Mouse (Mus musculus) kidney, embryonic 16.5 days (tissue): Measurements from ENCODE around the gene G3bp2. TPM values are rescaled to one million over a fixed set of nuclear protein-coding genes. Genes with fewer than 3 reads are reported as not detected.

Experiments used
- ATAC-seq: fragments of 200-750 bp; cut with Nextera tagmentation; 2 replicates; pipeline ENCODE4 v1.8.0; 2017; ENCODE audit warnings: moderate TSS enrichment; ENCODE audit not compliant: low FRiP score, low TSS enrichment
- H3K27ac ChIP-seq: fragments of 300-500 bp; sonication (generic); 2 replicates; pipeline ENCODE4 v1.5.1; 2014; ENCODE audit warnings: low read length
- H3K27me3 ChIP-seq: fragments of 300-500 bp; sonication (generic); 2 replicates; pipeline ENCODE4 v1.6.1; 2014; ENCODE audit warnings: low read length, control low read depth, mixed read lengths; ENCODE audit not compliant: insufficient read depth
- H3K36me3 ChIP-seq: fragments of 300-500 bp; sonication (generic); 2 replicates; pipeline ENCODE4 v1.6.1; 2014; ENCODE audit warnings: low read length, control low read depth, mixed read lengths; ENCODE audit not compliant: insufficient read depth
- H3K4me1 ChIP-seq: fragments of 300-500 bp; sonication (generic); 2 replicates; pipeline ENCODE4 v1.6.1; 2014; ENCODE audit warnings: low read length, control low read depth, mixed read lengths; ENCODE audit not compliant: insufficient read depth
- H3K4me2 ChIP-seq: fragments of 300-500 bp; sonication (generic); replicated peaks from 2 replicates; pipeline ENCODE4 v1.6.1; 2014; ENCODE audit warnings: low read depth, low read length
- H3K4me3 ChIP-seq: fragments of 300-500 bp; sonication (generic); 2 replicates; pipeline ENCODE4 v1.5.1; 2014; ENCODE audit warnings: mild to moderate bottlenecking, low read length
- H3K9ac ChIP-seq: fragments of 300-500 bp; sonication (generic); replicated peaks from 2 replicates; pipeline ENCODE4 v1.6.1; 2014; ENCODE audit warnings: low read length
- H3K9me3 ChIP-seq: fragments of 300-500 bp; sonication (generic); 2 replicates; pipeline ENCODE4 v1.6.1; 2016; ENCODE audit warnings: low read length, control low read depth
- WGBS: fragments of 180-500 bp; shearing (Covaris S2); extraction: QIAGEN DNeasy Blood & Tissue Kit; methylation state at CpG from one replicate; pipeline ENCODE4 v1.1.7; 2014; 5-methylcytosine and 5-hydroxymethylcytosine counted together
- polyA plus RNA-seq: library from polyadenylated mRNA; unstranded; fragments of >200 nt; fragmentation: Nextera tagmentation; extraction: Ambion mirVana; gene quantifications from 2 replicates; pipeline ENCODE4 v1.2.1, GENCODE M21; 2015

Gene G3bp2
- polyA plus RNA-seq, 1 experiment from 2014 or later = 155 TPM

DNA sequence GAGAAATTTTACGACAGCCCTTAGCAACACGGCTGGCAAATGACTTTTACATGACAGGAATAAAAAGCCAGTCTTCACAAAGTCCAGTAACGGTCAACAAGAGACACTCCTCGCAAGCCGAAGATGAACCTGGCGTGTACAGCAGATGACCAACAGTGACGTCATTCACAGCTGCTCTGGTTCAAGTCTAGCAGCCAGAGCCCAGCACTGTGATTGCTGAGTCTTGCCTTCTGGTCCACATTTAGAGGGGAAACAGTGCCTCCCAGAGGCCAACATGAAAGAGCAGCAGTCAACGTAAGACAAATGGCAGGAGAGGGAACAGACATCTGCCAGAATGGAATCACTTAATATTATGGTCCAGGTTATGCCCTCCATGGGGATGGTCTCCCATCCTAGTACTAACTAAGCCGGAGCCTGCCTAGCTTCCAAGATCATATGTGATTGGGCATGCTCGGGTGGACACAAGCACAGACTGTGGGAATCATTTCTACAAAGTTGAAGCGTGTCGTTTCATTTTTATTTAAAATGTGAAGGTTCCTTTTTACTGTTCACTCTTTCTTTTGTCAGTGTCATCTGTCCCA is 34.4 kb upstream of the G3bp2 start:
- Histone ChIP-seq H3K4me3 (no peak overlapping the region), H3K4me2 (no peak overlapping the region), H3K9ac (no peak overlapping the region), H3K27ac (no peak overlapping the region), H3K4me1 (no peaks in the 10 kb centered on the region), H3K9me3 (no peaks in the 10 kb centered on the region), H3K27me3 (no peaks in the 10 kb centered on the region), H3K36me3 (no peaks in the 10 kb centered on the region)
- peak; percentile 63 for ATAC-seq
- 49% methylated on average over 12 of the region's 12 CpGs for WGBS

DNA sequence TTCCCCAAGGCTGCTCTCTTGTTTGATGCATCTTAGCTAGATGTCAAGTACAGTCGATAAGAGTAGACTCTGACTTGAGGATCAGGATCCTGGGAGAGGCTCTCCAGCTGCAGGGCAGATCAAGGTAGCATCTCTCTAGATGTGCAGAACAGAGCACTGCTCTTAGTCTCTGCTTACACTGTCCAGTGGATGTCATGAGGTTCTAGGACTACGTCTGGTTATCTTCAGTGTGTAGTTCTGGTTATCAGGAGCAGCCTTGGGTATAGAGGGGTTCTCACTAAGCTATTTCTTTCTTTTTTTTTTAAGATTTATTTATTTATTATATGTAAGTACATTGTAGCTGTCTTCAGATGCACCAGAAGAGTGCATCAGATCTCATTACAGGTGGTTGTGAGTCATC is 31.4 kb upstream of the G3bp2 start:
- no peak overlapping the region for H3K9ac ChIP-seq

DNA sequence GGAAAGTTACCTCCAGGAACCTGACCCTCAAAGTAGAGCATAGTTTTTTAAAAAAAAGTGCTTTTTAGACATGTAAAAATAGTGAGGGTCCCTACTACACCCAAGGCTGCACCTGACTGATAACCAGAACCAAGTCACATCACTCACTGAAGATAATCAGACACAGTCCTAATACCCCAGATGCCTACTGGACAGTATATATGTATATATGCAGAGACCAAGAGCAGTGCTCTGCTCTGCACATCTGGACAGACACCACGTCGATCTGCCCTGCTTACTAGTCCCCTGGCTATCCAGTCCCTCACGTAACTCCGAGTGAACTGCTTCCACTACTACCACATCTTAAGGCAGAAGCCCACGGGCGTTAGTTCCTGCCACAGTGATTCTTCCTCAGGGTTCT is 30.7 kb upstream of the G3bp2 start:
- Histone ChIP-seq H3K36me3 (no peaks in the 10 kb centered on the region), H3K4me1 (no peaks in the 10 kb centered on the region; the same call in 1 of the 2 replicates), H3K9me3 (no peaks in the 10 kb centered on the region), H3K4me3 (no peak overlapping the region), H3K27me3 (no peaks in the 10 kb centered on the region), H3K27ac (no peak overlapping the region), H3K4me2 (no peak overlapping the region), H3K9ac (no peak overlapping the region)
- no peak for ATAC-seq
- 93% methylated on average over 6 of the region's 6 CpGs for WGBS

More for the DNA sequence above, 31.4 kb upstream of the G3bp2 start:
- no peak overlapping the region for H3K4me3 ChIP-seq
- no peak for ATAC-seq
- H3K4me1 ChIP-seq = no peaks in the 10 kb centered on the region; the same call in 1 of the 2 replicates
- no peaks in the 10 kb centered on the region for H3K27me3 ChIP-seq
- H3K27ac ChIP-seq = no peak overlapping the region
- no peaks in the 10 kb centered on the region for H3K9me3 ChIP-seq
- H3K36me3 ChIP-seq = no peaks in the 10 kb centered on the region
- WGBS = 90% methylated on average over 2 of the region's 2 CpGs
- no peak overlapping the region for H3K4me2 ChIP-seq

DNA sequence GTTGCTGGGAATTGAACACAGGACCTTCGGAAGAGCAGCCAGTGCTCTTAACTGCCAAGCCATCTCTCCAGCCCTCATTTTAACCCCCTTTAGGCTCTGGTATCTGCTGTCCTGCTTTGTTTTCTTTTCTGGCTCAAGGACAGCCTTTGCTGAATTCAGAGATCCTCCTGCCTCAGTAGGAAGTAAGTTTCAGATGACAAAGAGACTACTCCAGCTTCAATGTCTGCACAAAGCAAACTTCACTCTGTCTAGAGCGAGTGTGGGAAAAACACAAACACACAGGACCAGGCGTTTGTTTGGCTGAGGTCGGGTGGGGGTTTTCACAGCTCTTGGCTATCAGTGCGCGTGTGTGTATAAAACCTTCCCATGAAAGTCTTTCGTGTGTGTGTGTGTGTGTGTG is 30.0 kb upstream of the G3bp2 start:
- Histone ChIP-seq H3K9me3 (no peaks in the 10 kb centered on the region), H3K36me3 (no peaks in the 10 kb centered on the region), H3K27me3 (no peaks in the 10 kb centered on the region), H3K4me3 (no peak overlapping the region), H3K9ac (no peak overlapping the region), H3K27ac (no peak overlapping the region), H3K4me2 (no peak overlapping the region), H3K4me1 (no peaks in the 10 kb centered on the region; the same call in 1 of the 2 replicates)
- ATAC-seq = no peak
- 87% methylated on average over 7 of the region's 7 CpGs for WGBS

DNA sequence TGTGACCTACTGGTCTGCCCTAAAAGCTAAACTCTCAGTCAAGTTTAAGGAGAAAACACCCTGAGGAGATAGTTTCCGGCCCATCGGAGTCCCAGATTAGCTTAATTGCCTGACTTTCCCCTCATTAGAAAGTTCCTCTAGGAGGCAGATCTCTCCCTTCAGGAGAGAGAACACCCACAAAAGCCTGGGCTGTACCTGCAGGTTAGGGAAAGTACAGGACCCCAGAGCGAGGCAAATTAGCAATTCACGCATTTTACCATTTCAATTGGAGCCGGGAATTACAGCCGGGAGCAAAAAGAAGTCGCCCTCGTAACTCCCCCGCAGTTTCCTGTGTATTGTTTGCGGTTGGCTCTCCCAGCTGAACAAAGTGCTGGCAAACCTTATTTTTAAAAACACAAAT is 29.1 kb upstream of the G3bp2 start:
- Histone ChIP-seq H3K4me3 (peak overlapping the region; percentile 33), H3K9ac (peak overlapping the region; percentile 32), H3K9me3 (no peaks in the 10 kb centered on the region), H3K36me3 (no peaks in the 10 kb centered on the region), H3K27me3 (no peaks in the 10 kb centered on the region), H3K27ac (no peak overlapping the region), H3K4me2 (peak overlapping the region; percentile 52), H3K4me1 (no peaks in the 10 kb centered on the region; the same call in 1 of the 2 replicates)
- WGBS = 3% methylated on average over 10 of the region's 10 CpGs
- no peak for ATAC-seq

DNA sequence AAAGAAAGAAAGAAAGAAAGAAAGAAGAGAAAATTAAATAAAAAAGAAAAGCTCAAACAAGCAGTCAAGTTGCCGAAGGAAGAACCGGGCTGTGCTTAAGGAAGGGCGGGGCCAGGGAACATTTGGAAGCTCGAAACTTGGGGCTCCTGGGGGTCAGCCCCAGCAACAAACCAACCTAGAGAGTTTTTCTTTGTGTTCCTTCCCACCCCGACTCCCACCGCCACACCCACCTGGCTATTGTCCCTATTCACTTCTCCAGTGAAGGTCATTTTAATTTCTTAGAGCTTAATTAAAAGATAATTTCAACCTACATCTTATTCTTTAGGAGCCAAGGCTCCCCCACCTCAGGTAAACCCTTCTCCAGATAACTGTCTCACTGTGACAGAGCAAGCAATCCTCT is 28.7 kb upstream of the G3bp2 start:
- Histone ChIP-seq H3K9me3 (no peaks in the 10 kb centered on the region), H3K9ac (peak overlapping the region; percentile 32), H3K27ac (no peak overlapping the region), H3K36me3 (no peaks in the 10 kb centered on the region), H3K4me3 (peak overlapping the region; percentile 33), H3K27me3 (no peaks in the 10 kb centered on the region), H3K4me2 (peak overlapping the region; percentile 52), H3K4me1 (no peaks in the 10 kb centered on the region; the same call in 1 of the 2 replicates)
- no peak for ATAC-seq
- 14% methylated on average over 6 of the region's 6 CpGs for WGBS

DNA sequence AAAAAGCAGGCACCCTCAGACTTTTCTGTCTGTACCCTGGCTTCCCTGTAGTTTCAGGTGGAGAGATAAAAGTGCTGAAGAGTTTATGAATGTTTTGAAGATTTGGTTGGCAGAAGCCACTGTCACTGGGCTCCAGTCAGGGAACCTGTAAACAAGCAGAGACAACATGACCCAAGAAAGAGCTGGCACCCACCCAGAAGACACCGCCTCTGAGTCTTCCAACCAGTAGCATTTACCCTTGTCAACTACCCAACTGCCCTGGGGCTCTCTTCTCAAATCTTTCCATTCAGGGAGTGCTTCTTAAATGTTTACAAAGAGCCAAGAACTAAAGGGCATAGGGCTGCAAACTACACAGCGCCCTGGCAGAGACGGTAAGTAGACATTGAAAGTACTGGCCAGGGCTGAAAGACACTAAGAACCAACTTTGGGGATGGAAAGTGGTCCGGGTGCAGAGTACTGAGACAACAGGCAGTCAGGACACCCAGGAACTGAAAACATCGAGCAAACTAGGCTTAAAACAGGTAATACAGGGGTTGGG is 27.4 kb upstream of the G3bp2 start:
- H3K4me1 ChIP-seq = no peaks in the 10 kb centered on the region; the same call in 1 of the 2 replicates
- no peaks in the 10 kb centered on the region for H3K27me3 ChIP-seq
- no peak overlapping the region for H3K4me3 ChIP-seq
- H3K27ac ChIP-seq = no peak overlapping the region
- no peak for ATAC-seq
- H3K36me3 ChIP-seq = no peaks in the 10 kb centered on the region
- 92% methylated on average over 5 of the region's 5 CpGs for WGBS
- no peak overlapping the region for H3K4me2 ChIP-seq
- H3K9ac ChIP-seq = no peak overlapping the region
- no peaks in the 10 kb centered on the region for H3K9me3 ChIP-seq

DNA sequence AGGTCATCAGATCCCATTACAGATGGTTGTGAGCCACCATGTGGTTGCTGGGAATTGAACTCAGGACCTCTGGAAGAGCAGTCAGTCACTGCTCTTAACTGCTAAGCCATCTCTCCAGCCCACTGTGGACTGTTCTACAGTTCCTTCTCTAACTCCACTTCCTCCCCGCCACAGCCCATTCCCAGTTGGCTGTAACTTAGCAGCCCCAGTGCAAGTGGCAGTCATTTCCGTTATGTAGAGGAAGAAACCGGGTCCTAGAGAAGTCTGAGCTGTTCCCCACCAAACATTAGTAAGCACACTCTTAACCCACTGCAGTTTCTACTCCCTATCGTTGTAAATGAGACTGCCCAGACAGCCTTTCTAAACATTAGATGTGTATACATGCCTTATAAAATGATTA is 23.8 kb upstream of the G3bp2 start:
- Histone ChIP-seq H3K9me3 (no peaks in the 10 kb centered on the region), H3K9ac (no peak overlapping the region), H3K4me3 (no peak overlapping the region), H3K27me3 (no peaks in the 10 kb centered on the region), H3K4me2 (no peak overlapping the region), H3K36me3 (no peaks in the 10 kb centered on the region), H3K27ac (no peak overlapping the region), H3K4me1 (peaks cover 11% of the 10 kb centered on the region)
- 90% methylated on average over 4 of the region's 4 CpGs for WGBS
- ATAC-seq = no peak

DNA sequence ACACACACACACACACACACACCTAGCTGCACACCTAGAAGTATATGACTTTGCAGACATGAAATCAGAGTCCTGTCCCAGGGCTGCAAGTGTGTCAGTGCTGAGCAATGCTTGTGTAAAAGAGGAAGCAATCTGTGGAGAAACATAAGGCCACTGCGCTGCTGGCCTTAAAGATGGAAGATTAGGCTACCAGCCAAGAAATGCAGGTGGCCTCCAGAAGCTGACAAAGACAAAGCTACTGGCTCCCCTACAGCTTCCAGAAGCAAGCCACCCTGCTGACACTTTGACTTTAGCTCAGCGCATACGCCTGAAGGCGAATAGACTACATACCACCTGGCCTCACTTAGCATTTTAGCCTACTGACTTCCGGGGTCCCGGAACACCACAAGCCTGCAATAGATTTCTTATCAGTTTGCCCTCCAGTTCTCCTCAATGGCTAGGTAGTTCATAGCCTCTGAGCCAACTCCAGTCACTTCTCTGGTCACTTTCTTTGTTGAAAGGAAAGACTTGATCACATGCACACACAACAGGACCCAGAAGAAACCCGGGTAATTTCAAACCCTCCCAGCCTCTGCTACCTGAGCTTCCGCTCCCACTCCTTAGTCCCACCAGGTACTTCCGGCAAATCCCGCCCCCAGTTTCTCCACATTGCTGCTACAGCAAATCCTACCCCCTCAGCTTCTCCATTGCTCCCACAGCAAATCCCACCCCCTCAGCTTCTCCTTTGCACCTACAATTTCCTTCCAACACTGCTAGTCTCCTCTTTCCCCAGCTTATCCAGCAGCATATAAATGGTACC is 23.0 kb upstream of the G3bp2 start:
- Histone ChIP-seq H3K4me3 (no peak overlapping the region), H3K9me3 (no peaks in the 10 kb centered on the region), H3K9ac (no peak overlapping the region), H3K27ac (peak overlapping the region; percentile 30; the same call in 1 of the 2 replicates), H3K4me1 (peaks cover 11% of the 10 kb centered on the region), H3K4me2 (no peak overlapping the region), H3K27me3 (no peaks in the 10 kb centered on the region), H3K36me3 (no peaks in the 10 kb centered on the region)
- peak; percentile 28; the same call in 1 of the 2 replicates for ATAC-seq
- WGBS = 50% methylated on average over 10 of the region's 10 CpGs
